Mouse (Mus musculus) urinary bladder, postnatal 0 days (tissue): ENCODE results near the gene Trim15. TPM values are rescaled to one million over a fixed set of nuclear protein-coding genes. Genes with fewer than 3 reads are reported as not detected.

ENCODE experiments used
- polyA plus RNA-seq: library from polyadenylated mRNA; unstranded; fragments of >200 nt; fragmentation: Nextera tagmentation; extraction: Ambion mirVana; gene quantifications from 2 replicates; pipeline ENCODE4 v1.2.1, GENCODE M21; 2015

The Trim15 gene
- 0.06 TPM in 1 of 2 replicates, not detected in the other for polyA plus RNA-seq

DNA sequence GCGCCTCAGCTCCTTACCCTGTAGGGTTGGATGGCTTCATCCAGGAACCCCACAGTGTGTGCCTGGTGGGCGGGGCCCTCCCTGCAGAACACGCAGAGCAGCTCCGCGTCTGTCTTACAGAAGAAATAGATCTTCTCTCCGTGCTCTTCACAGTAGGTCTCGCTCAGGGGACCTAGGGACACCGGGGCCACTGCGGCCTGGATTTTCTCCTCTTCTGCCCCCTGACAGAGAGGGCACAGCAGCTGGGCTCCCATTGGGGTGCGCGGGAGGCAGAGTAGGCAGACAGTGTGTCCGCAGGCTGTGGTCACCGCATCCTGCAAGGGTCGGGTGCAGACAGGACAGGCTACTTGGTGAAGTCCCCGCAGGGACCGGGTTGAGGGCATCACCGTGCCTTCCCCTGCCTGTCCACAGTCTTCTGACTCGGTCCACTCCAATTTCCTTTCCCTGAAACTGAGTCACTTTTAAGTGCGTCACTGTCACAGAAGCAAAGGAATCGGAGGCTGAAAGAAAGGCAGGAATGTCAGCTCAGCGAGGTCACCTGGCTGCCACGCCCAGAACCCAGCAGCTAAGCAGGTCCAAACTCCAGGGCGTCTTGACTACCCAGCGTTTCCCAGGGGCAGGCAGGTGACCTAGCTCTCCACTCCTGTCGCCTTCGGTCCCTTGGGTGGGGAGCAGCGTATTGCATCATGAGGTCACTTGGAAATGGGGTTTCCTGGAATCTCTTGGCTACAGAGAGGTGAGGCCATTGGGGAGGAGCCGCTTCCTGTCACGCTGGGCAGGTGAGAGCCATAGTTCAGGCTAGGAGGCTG is at the start of gene Trim15:
Gene Trim15 (minus strand): TSS at position 492 of the 809 bp plus-strand sequence.

DNA sequence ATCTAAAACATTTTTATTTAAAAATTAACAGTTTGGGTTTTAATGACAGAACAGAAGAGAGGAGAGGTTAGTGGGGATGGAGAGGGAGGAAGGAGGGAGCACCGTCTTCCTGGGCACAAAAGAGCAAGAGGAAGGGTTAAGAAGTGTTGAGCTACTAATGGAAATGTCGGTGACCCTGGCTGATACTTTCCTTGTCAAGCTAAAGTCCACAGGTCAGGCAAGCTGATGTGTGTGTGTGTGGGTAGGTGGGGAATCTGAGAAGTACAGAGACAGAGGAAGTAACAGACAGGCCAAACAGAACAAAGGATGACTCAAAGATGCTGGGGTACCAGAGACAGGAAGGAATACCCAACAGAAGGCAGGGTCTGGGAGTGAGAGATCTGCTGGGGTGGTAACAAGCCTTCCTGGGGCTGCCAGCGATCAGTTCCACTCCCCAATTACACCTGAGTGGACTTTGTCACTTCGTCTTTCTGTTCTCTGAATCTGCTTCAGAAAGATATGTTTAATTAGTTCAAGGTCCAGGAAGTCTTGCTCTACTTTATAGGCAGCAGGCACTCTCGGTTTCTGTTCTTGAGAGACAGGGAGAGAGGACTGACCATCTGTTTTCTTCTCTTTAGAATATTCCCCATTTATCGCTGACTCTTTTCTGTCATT is 30.7 kb upstream of the Trim15 start, which contains the start of gene Trim31:
Gene Trim31 (plus strand): TSS at position 567 of the 654 bp plus-strand sequence.

GRCm38 (mm10) chr17:36890073-36890903 is 23.3 kb upstream of the Trim15 start, which contains the start of gene Trim40:
Gene Trim40 (minus strand): TSS chr17:36890123.

DNA sequence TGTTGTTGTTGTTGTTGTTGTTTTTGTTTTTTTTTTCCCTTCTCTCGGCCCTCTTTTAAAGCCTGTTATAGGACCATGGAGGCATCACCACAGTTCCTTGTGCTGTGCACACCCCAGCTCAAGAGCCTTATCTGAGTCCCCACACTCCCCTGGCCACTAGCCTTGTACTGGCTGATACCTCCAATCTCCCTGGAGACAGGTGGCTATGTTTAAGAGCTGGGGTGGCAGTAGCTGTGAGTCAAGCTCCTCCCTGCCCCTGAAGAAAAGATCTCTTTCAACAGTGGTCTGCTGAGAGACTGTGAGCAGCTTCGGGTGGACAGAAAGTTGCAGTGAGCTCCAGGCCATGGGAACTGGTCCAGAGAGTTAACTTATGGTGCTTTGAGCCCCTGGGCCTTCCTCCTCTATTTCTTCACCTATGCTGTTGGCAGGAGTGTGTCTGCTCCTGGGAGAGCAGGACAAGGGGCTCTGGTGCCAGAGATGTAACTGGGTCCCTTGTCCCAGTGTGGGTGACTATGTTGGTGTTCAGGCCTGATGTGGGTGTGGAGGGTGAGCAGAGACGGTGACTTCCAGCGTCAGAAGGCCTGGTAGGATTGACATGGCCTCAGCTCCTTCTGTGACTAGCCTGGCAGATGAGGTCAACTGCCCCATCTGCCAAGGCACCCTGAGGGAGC is 2.4 kb upstream of the Trim15 start, which contains the start of gene Trim10:
Gene Trim10 (plus strand): TSS at position 291 of the 671 bp plus-strand sequence.

DNA sequence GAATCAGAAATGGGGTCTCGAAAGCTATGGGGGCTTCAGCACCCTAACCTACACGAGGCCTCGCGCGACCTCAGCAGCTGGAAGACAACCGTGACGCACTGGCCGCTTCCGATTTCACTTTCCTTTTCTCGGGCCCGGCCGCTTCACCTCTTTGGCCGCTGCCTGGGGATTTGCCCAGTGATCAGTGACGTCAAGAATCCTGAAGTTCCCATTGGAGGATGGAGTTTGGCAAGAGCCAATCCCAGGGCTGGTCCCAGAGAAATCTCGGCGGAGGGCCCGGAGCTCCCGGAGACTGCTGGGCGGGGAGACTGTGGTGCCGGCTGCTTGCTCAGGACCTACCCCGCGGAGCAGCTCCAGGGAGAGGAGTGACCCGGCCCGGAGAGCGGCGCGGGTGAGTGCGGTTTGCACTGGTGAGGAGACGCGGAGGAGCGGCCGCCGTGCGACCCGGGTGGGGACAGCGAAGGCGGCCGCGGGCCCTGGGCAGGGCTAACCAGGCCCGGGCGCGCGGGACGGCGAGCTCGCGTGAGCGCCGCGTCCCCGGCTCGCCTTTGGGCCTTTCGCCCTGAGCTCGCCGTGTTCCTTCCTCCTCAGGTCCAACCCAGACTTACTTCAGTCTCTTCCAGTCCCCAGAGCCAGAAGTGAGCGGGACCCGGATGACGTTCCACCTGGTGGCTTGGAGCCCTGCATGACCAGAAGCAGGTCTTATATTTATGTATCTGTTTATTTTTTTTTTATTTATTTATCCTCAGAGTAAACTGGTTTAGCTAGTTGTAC is 29.9 kb downstream of the Trim15 start, which contains the start of gene Trim26:
Gene Trim26 (plus strand): TSS at position 261 of the 774 bp plus-strand sequence.

GRCm38 (mm10) chr17:36811871-36812270 is 55.1 kb downstream of the Trim15 start, which contains the start of gene H2-M10.6:
Gene H2-M10.6 (plus strand): TSS chr17:36812171.

Other genes starting within 250 kb of the Trim15 start
- gene H2-M9, start 224.5 kb downstream of the Trim15 start, polyA plus RNA-seq: not detected in 2 replicates
- not detected in 2 replicates for gene H2-M1, start 195.0 kb downstream of the Trim15 start, polyA plus RNA-seq
- gene H2-M10.5, start 94.3 kb downstream of the Trim15 start, polyA plus RNA-seq: not detected in 2 replicates
- not detected in 2 replicates for gene H2-M10.6, start 55.0 kb downstream of the Trim15 start, polyA plus RNA-seq
- gene Trim26, start 30.1 kb downstream of the Trim15 start, polyA plus RNA-seq: 26.9 and 28.6 TPM in 2 replicates
- gene Trim10, start 2.4 kb upstream of the Trim15 start, polyA plus RNA-seq: 0.52 and 1.4 TPM in 2 replicates
- gene Trim40, start 22.9 kb upstream of the Trim15 start, polyA plus RNA-seq: not detected in 2 replicates
- gene Trim31, start 30.9 kb upstream of the Trim15 start, polyA plus RNA-seq: not detected in 2 replicates
- gene Rnf39, start 75.7 kb upstream of the Trim15 start, polyA plus RNA-seq: 5.2 and 7.4 TPM in 2 replicates
- 103 and 106 TPM in 2 replicates for gene Ppp1r11, start 84.5 kb upstream of the Trim15 start, polyA plus RNA-seq
- 45.3 and 49.1 TPM in 2 replicates for gene Znrd1, start 91.3 kb upstream of the Trim15 start, polyA plus RNA-seq
- 4.8 and 5.9 TPM in 2 replicates for gene Znrd1as, start 91.4 kb upstream of the Trim15 start, polyA plus RNA-seq
- 0.25 TPM in 1 of 2 replicates, not detected in the other for gene 2410137M14Rik, start 114.0 kb upstream of the Trim15 start, polyA plus RNA-seq
- gene H2-M5, start 122.3 kb upstream of the Trim15 start, polyA plus RNA-seq: 0.34 and 0.47 TPM in 2 replicates
- 22.6 and 30.9 TPM in 2 replicates for gene Zfp57, start 134.0 kb upstream of the Trim15 start, polyA plus RNA-seq
- not detected in 2 replicates for gene Mog, start 156.2 kb upstream of the Trim15 start, polyA plus RNA-seq
- gene Gabbr1, start 178.8 kb upstream of the Trim15 start, polyA plus RNA-seq: 9.2 and 9.7 TPM in 2 replicates
- not detected in 2 replicates for gene Olfr90, start 221.3 kb upstream of the Trim15 start, polyA plus RNA-seq
- not detected in 2 replicates for gene Olfr91, start 231.1 kb upstream of the Trim15 start, polyA plus RNA-seq